Mouse (Mus musculus): ENCODE measurements around the gene Rnf227. TPM values are rescaled to one million over a fixed set of nuclear protein-coding genes. Genes with fewer than 3 reads are reported as not detected.

Rnf227 gene
- polyA plus RNA-seq, 1 experiment from 2014 or later: 6.6 TPM

GRCm38 (mm10) chr11:69322010-69322409 is 18.3 kb upstream of the Rnf227 start:
- no peak for ATAC-seq (replicated peaks; ENCODE audit: insufficient number of reproducible peaks, insufficient read depth, low FRiP score, low read depth)
- H3K9ac ChIP-seq: 0 out of 2 replicates have a peak overlapping the region, but pooled peaks have one; percentile 85
- H3K27me3 ChIP-seq: peaks cover 7% of the 10 kb centered on the region
- peak overlapping the region; percentile 62; the same call in 1 of the 2 replicates for H3K4me3 ChIP-seq
- WGBS: 73% methylated on average over 6 of the region's 6 CpGs
- peaks cover 39% of the 10 kb centered on the region for H3K4me1 ChIP-seq (replicated peaks)
- H3K9me3 ChIP-seq (replicated peaks): no peaks in the 10 kb centered on the region
- H3K27ac ChIP-seq: no peak overlapping the region
- H3K36me3 ChIP-seq: peaks cover 25% of the 10 kb centered on the region
- peak overlapping the region; percentile 72 for H3K4me2 ChIP-seq

GRCm38 (mm10) chr11:69322693-69323471 is 17.4 kb upstream of the Rnf227 start:
- Histone ChIP-seq H3K9ac (peak overlapping the region; percentile 85), H3K27ac (peak overlapping the region; percentile 89), H3K9me3 (replicated peaks) (no peaks in the 10 kb centered on the region), H3K4me1 (replicated peaks) (peaks cover 39% of the 10 kb centered on the region), H3K4me2 (peak overlapping the region; percentile 72), H3K4me3 (peak overlapping the region; percentile 62), H3K27me3 (peaks cover 15% of the 10 kb centered on the region), H3K36me3 (peaks cover 20% of the 10 kb centered on the region)
- WGBS: 20% methylated on average over 18 of the region's 18 CpGs
- no peak for ATAC-seq (replicated peaks; ENCODE audit: insufficient number of reproducible peaks, insufficient read depth, low FRiP score, low read depth)

GRCm38 (mm10) chr11:69323667-69324111 is 16.6 kb upstream of the Rnf227 start, which contains the start of the genes Cntrob and Trappc1:
TSS of gene Cntrob (minus strand) at chr11:69323775.
TSS of gene Trappc1 (plus strand) at chr11:69323980.
- Histone ChIP-seq H3K9ac (peak within 1 kb of the TSS; percentile 85), H3K27me3 (peaks cover 23% of the 10 kb centered on the region), H3K9me3 (replicated peaks) (no peaks in the 10 kb centered on the region), H3K4me3 (peak within 1 kb of the TSS; percentile 62), H3K27ac (peak within 1 kb of the TSS; percentile 89), H3K4me1 (replicated peaks) (peaks cover 39% of the 10 kb centered on the region), H3K36me3 (peaks cover 12% of the 10 kb centered on the region; the same call in 1 of the 2 replicates), H3K4me2 (peak within 1 kb of the TSS; percentile 72)
- peak; percentile 96 for ATAC-seq (replicated peaks; ENCODE audit: insufficient number of reproducible peaks, insufficient read depth, low FRiP score, low read depth)
- WGBS: under 1% methylated on average over 30 of the region's 30 CpGs

GRCm38 (mm10) chr11:69324749-69325148 is 15.5 kb upstream of the Rnf227 start:
- H3K4me3 ChIP-seq: peak overlapping the region; percentile 62
- H3K27ac ChIP-seq: peak overlapping the region; percentile 63; the same call in 1 of the 2 replicates
- H3K4me1 ChIP-seq (replicated peaks): peaks cover 39% of the 10 kb centered on the region
- no peak for ATAC-seq (replicated peaks; ENCODE audit: insufficient number of reproducible peaks, insufficient read depth, low FRiP score, low read depth)
- H3K36me3 ChIP-seq: peaks cover 1% of the 10 kb centered on the region; the same call in 1 of the 2 replicates
- peak overlapping the region; percentile 72 for H3K4me2 ChIP-seq
- H3K9me3 ChIP-seq (replicated peaks): no peaks in the 10 kb centered on the region
- peaks cover 32% of the 10 kb centered on the region for H3K27me3 ChIP-seq
- WGBS: 75% methylated on average over 6 of the region's 6 CpGs
- H3K9ac ChIP-seq: peak overlapping the region; percentile 64; the same call in 1 of the 2 replicates

- H3K4me1 ChIP-seq (replicated peaks): peaks cover 39% of the 10 kb centered on the region
- H3K27me3 ChIP-seq: peaks cover 32% of the 10 kb centered on the region
- peak within 1 kb of the TSS; percentile 42; the same call in 1 of the 2 replicates for H3K27ac ChIP-seq
- peak within 1 kb of the TSS; percentile 64 for H3K9ac ChIP-seq
- peak within 1 kb of the TSS; percentile 57 for H3K4me3 ChIP-seq
- ATAC-seq (replicated peaks; ENCODE audit: insufficient number of reproducible peaks, insufficient read depth, low FRiP score, low read depth): peak; percentile 67
- H3K4me2 ChIP-seq: peak within 1 kb of the TSS; percentile 96
- 10% methylated on average over 26 of the region's 26 CpGs for WGBS
- no peaks in the 10 kb centered on the region for H3K9me3 ChIP-seq (replicated peaks)
- no peaks in the 10 kb centered on the region for H3K36me3 ChIP-seq
Measured at GRCm38 (mm10) chr11:69325628-69326407, 14.4 kb upstream of the Rnf227 start, which contains the start of gene Kcnab3. TSS of gene Kcnab3 (plus strand) at chr11:69326258.

- Histone ChIP-seq H3K9ac (peak overlapping the region; percentile 64), H3K27me3 (peaks cover 32% of the 10 kb centered on the region), H3K4me2 (peak overlapping the region; percentile 96), H3K4me3 (peak overlapping the region; percentile 57), H3K36me3 (no peaks in the 10 kb centered on the region), H3K9me3 (replicated peaks) (no peaks in the 10 kb centered on the region), H3K4me1 (replicated peaks) (peaks cover 46% of the 10 kb centered on the region), H3K27ac (peak overlapping the region; percentile 42; the same call in 1 of the 2 replicates)
- ATAC-seq (replicated peaks; ENCODE audit: insufficient number of reproducible peaks, insufficient read depth, low FRiP score, low read depth): no peak
- WGBS: 2% methylated on average over 45 of the region's 45 CpGs
Measured at GRCm38 (mm10) chr11:69326408-69327156, 13.7 kb upstream of the Rnf227 start.

GRCm38 (mm10) chr11:69327157-69327442 is 13.2 kb upstream of the Rnf227 start:
- peaks cover 46% of the 10 kb centered on the region for H3K4me1 ChIP-seq (replicated peaks)
- H3K9me3 ChIP-seq (replicated peaks): no peaks in the 10 kb centered on the region
- peak overlapping the region; percentile 57 for H3K4me3 ChIP-seq
- peaks cover 32% of the 10 kb centered on the region for H3K27me3 ChIP-seq
- peak overlapping the region; percentile 96 for H3K4me2 ChIP-seq
- no peak overlapping the region for H3K27ac ChIP-seq
- peak overlapping the region; percentile 64; the same call in 1 of the 2 replicates for H3K9ac ChIP-seq
- WGBS: 12% methylated on average over 9 of the region's 9 CpGs
- ATAC-seq (replicated peaks; ENCODE audit: insufficient number of reproducible peaks, insufficient read depth, low FRiP score, low read depth): no peak
- no peaks in the 10 kb centered on the region for H3K36me3 ChIP-seq

GRCm38 (mm10) chr11:69327648-69328047 is 12.6 kb upstream of the Rnf227 start:
- Histone ChIP-seq H3K9me3 (replicated peaks) (no peaks in the 10 kb centered on the region), H3K36me3 (no peaks in the 10 kb centered on the region), H3K27me3 (peaks cover 32% of the 10 kb centered on the region), H3K27ac (no peak overlapping the region), H3K4me1 (replicated peaks) (peaks cover 44% of the 10 kb centered on the region), H3K4me2 (no peak overlapping the region), H3K4me3 (no peak overlapping the region), H3K9ac (no peak overlapping the region)
- no peak for ATAC-seq (replicated peaks; ENCODE audit: insufficient number of reproducible peaks, insufficient read depth, low FRiP score, low read depth)
- WGBS: 37% methylated on average over 6 of the region's 6 CpGs

- no peak overlapping the region for H3K4me3 ChIP-seq
- H3K36me3 ChIP-seq: no peaks in the 10 kb centered on the region
- H3K9me3 ChIP-seq (replicated peaks): no peaks in the 10 kb centered on the region
- peaks cover 39% of the 10 kb centered on the region for H3K4me1 ChIP-seq (replicated peaks)
- no peak overlapping the region for H3K4me2 ChIP-seq
- no peak for ATAC-seq (replicated peaks; ENCODE audit: insufficient number of reproducible peaks, insufficient read depth, low FRiP score, low read depth)
- peaks cover 32% of the 10 kb centered on the region for H3K27me3 ChIP-seq
- no peak overlapping the region for H3K9ac ChIP-seq
- H3K27ac ChIP-seq: no peak overlapping the region
- WGBS: 86% methylated on average over 6 of the region's 6 CpGs
Measured at GRCm38 (mm10) chr11:69328517-69328916, 11.7 kb upstream of the Rnf227 start.

GRCm38 (mm10) chr11:69331152-69331551 is 9.1 kb upstream of the Rnf227 start:
- no peak for ATAC-seq (replicated peaks; ENCODE audit: insufficient number of reproducible peaks, insufficient read depth, low FRiP score, low read depth)
- 91% methylated on average over 6 of the region's 6 CpGs for WGBS
- peak overlapping the region; percentile 62; the same call in 1 of the 2 replicates for H3K4me3 ChIP-seq
- H3K27me3 ChIP-seq: peaks cover 32% of the 10 kb centered on the region
- H3K36me3 ChIP-seq: no peaks in the 10 kb centered on the region
- no peak overlapping the region for H3K9ac ChIP-seq
- H3K9me3 ChIP-seq (replicated peaks): no peaks in the 10 kb centered on the region
- H3K4me1 ChIP-seq (replicated peaks): peaks cover 22% of the 10 kb centered on the region
- no peak overlapping the region for H3K27ac ChIP-seq
- H3K4me2 ChIP-seq: peak overlapping the region; percentile 69; the same call in 1 of the 2 replicates

All from heart, embryonic 15.5 days (tissue).